Mouse (Mus musculus): ENCODE measurements at regions not wholly inside any gene's neighbourhood (a gene's known extent, or its start where the extent isn't known, plus 50 kb on each side); places are given as distances from the start of the nearest gene placed in this dataset.

DNA sequence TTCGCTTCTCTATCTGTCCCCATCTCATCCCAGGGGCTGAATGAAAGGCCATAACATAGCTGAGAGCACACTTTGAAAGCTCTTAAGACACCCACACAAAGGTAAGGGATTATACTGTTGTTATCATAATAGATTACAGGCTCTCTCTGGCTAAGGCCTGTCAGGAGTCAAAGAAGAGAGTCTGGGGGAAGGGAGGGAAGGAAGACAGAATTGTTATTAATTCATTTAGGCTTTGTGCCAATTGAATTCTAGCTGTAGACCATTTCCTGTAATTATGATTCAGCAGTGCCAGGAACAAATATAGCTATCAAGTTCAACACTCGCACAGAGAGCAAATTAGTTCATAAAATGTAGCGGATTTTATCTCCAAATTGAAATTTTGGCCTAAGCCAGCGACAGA lies 369.3 kb upstream of the Gm10306 start:
- DNase-seq (ENCODE audit: low spot score in 2 of 2) = no peak

DNA sequence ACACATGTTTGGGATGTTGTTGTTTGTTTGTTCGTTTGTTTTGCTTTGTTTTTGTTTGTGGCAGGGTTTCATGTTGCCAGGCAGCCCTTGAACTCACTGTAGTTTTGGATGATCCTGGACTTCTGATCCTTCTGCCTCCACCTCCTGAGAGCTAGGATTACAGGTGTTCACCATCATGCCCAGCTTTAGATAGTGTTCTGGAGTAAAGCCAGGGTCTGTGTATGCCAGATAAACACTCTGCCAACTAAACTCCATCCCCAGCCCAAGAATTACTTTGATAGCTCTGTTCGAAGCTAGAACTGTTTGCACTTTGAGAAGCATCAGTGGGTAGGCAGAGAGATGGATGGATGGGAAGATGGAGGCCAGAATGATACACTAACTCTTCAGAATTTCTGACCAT lies 368.0 kb upstream of the Gm10306 start:
- DNase-seq (ENCODE audit: low spot score in 2 of 2) = no peak

DNA sequence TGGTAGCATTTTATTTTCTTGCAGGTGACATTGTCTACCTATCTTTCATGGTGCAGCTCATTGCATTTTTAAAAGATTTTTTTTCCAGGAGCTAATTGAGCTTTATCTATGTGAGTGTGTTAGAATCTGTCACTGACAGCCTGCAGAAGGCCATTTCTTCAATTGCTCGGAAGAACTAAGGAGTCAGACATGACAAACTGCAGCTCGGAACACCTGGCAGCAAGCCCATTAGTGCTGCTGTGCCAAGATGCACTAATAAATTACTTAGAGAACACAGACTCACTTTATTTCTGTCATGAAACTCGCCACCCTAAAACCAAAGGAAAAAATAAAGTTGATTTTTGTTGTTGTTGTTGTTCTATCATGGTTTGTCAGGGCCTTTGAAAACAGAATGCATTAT lies 367.5 kb upstream of the Gm10306 start:
- DNase-seq (ENCODE audit: low spot score in 2 of 2) = peak; percentile 19 to 50

DNA sequence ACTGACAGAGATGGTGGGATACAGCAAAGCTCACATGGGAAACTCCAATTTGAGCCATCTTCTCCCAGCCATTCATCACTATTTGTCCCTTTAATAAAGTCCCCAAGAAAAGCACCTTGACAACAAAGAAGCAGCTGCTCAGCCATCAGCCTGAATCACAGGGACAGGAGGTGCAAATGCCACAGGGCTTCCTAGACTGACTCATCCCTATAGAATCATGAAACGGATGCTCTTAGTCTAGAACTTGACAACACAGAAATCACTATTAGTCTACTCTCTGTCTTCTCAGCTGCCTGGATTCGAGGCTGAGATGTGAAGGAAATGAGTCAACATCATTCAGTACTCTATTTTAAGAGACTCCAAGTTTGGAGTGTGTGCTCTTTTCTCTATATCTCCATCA lies 365.4 kb upstream of the Gm10306 start:
- no peak for DNase-seq (ENCODE audit: low spot score in 2 of 2)

DNA sequence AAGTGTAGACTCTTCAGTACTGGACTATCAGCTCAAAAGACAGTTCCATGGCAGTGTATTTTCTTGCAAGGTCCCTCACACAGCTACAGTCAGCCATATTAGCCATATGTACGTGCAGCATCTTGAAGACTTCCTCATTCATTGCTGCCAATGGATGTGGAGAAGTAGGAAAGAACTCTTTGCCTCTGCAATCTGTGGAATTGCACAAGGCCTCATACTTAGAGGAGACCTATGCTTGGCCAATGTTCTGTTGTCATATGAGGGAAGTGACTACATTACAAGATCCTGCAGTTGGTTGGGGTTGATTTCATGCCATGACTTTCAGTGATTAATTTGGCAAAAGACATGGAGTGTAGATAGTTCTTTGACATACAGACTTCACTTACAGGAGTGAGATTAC lies 340.1 kb upstream of the Gm10306 start:
- no peak for DNase-seq (ENCODE audit: low spot score in 2 of 2)

DNA sequence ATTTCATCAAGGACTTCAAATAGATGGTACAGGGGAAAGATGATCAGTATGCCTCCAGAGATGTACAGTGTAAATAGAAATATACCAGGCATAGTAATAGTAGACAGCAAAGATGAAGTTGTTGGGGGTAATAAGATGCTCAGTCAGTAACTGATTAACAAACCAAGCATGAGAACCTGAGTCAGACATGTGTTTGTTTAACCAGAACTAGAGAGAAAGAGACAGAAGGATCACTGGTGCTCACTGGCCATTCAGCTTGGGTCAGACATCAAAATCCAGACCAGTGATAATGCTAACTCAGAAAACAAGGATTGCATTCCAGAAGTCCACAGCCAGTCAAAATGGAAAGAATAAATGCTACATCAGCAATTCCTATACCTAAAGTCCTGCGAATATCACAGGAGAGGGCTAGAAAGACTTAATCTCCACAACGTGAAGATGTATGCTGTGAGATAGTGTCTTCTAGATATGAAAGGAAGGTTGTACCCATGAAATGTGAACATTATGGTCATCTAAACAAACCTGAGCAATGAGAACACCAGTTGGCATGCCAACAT lies 320.6 kb upstream of the Gm10306 start:
- DNase-seq (ENCODE audit: low spot score in 2 of 2) = no peak

DNA sequence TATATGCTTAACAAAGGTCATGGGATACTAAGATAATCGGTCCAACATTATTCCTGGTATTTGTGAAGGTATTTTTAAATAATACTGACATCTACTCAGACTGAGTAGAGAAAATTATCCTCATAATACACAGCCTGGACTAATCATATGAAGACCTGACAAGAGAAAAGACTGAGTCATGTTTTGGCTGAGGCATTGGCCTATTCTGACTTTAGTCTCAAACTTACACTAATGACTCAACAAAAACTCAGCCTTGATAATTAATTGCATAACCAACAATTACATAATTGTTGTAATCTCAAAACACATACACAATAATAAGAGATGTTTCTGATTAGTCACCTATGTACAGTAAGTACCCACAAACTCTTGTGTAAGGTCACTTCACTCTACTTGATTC lies 300.3 kb upstream of the Gm10306 start:
- DNase-seq (ENCODE audit: low spot score in 2 of 2) = no peak

DNA sequence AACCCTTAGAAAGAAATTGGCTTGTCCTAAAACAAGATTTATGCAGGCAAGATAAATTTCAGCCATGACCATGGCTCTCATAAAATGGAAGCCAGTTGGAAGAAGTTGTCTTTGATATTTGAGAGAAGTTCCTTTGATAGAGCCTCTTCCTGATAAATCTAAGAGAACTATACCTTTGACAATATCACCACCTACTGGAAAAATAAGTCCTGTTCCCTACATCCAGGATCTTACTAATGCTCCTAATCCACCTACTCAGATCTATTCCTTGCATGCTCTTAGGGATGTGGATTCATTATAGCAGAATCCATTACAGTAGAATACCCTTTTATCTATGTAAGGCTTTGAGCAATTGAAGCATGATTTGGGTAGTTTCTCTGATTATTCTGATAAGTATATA lies 295.2 kb upstream of the Gm10306 start:
- DNase-seq (ENCODE audit: low spot score in 2 of 2) = no peak

DNA sequence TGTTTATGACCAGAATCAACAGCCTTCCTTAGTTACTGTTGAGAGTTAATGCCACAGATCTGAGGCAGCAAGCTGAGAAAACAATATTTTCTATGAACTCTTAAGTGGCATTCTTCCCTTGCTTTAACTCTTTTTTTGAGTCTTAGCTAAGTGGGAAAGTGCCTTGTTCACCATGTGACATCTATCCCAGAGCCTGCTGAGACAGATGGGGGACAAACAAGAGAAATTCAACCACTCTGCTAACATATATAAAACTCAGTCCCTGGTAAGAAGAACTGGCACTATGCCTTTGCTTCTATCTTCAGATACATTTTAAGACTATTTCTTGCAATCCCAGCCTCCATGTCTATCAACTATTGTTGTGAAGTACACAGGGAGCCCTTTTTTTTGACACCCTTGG lies 274.6 kb upstream of the Gm10306 start:
- DNase-seq (ENCODE audit: low spot score in 2 of 2) = no peak

DNA sequence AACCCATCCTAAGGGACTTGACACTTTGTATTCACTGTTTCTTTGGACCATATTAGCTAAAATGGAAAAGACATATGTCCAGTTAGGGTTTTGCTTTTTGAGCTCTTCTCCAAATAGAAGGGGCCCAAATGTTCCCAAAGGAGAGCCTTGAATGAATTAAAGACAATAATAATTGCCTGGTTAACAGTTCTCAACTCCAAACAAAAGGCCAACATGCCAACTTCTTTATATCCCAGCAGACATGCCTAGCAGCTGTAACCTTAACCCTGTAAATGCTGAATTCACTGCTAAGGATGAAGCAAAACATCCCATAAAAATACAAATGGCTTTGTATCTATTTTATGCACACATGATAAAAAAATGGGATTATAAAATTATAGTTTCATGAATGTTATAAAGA lies 264.2 kb upstream of the Gm10306 start:
- DNase-seq (ENCODE audit: low spot score in 2 of 2) = no peak

DNA sequence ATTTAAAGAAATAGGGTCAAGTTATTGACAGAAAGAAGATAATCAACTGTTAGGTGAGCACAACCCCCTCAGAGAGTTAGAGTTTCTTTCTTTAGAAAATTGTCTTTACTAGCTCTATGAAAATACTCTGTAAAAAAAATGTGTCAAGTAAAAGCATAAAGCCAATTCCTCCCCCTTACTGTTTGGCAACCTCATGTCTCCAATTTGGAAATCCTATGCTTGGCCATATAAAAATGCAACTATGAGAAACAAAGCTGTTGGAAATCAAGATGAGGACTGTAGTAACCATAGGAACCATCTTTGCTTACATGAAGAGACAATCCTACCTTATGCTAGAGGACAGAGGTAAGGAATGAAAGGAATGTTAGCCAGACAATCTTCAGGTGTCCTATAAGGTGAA lies 239.0 kb upstream of the Gm10306 start:
- DNase-seq (ENCODE audit: low spot score in 2 of 2) = no peak

DNA sequence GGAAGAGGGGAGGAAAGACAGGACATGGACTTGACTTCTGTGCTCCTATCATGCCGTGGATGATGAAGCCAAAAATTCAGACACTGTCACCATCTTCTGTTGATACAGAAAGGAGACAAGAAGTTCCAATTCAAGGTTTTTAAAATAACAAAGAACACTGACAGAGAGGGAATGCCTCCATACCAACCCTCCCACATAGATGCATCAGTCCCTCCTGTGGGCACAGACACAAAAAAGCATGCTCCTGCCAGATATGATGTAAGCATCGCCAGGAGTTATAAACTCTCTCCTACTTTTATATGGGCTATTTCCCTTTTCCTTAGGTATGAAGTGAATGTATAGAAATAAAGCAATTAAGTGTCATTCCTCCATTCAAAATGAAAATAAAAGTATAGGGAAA lies 229.6 kb upstream of the Gm10306 start:
- DNase-seq (ENCODE audit: low spot score in 2 of 2) = no peak

DNA sequence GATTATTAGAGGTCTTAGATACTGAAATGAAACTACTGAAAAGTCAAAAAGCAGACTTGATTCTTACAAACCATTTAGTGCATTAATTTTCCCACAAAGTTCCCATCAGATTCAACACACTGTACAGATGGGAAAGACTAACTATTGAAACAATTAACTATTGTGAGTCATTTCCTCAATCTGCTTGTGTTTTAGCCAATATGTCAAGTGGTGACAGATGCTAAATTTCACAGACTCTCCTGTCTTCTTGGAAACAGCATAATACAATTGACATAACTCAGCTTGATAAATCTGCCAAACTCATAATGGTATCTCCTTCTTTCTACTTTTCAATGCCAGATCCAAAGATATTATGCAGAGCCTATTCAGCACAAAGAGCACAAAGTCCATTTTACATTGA lies 213.0 kb upstream of the Gm10306 start:
- no peak for DNase-seq (ENCODE audit: low spot score in 2 of 2)

DNA sequence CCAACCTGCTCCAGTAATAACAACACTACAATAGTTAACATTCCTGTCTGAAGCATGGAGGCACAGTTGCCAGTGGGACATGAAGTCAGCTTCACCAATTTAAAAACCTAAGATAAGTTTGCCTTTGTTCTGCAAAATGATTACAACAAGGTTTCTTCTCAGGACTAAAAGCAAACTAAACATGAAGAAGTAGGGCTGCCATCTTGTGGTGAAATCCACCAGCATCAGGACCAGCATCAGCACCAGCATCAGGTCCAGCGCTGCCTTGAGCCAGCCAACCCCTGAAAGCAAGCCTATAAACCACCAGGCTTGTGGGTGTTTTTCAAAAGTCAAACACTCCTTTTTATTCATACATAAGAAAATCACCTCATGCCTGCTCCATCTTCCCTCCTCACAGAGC lies 207.1 kb upstream of the Gm10306 start:
- no peak for DNase-seq (ENCODE audit: low spot score in 2 of 2)

DNA sequence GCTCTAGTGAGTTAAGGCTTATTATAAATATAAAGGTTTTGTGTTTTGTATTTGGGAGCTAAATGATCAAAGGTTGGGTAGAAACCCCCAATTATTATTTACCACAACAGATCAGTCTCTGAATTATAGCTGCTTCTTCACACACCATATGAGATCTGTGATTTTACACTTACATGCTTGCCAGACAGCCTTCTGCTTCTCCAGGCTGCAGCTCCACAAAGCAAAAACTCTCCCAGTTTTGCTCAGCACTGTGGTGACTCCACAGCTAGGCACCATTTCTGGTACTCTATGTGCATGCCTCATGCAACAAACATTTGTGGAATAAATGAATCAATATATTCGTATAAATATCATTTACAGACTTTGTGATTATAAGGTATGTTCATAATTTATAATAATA lies 199.4 kb upstream of the Gm10306 start:
- no peak for DNase-seq (ENCODE audit: low spot score in 2 of 2)

DNA sequence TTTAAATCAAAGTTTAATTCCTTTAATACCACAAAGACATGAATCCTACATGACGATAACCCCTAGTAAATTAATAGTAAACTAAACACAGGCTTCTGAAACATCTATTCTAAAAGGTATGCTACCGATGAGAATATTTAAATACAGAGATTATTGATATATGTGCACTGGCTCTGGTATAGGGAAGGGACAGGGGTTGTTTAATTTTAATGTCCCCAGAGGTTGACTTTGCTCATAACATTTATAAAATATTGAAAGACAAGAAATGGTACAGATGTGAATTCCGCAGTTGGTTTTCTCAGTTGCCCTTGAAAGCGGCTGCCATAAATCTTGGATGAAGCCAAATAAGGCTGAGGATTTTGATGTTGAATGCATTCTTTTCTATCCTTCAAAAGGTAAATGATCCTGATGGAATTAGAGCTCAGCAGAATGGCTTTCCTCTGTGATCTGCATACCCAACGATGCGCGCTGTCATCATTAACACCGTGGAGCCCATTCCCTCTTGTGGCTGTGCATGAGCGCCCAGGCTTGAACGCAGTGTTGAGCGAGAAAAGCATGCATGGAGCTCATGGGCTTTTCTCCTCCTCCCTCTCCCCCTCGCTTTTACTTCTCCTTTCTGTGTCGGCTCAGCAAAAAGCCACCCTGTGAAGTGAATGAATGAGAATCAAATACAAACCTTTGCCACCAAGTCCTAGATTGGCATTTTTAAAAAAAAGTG lies 195.4 kb upstream of the Gm10306 start:
- DNase-seq (ENCODE audit: low spot score in 2 of 2) = no peak

DNA sequence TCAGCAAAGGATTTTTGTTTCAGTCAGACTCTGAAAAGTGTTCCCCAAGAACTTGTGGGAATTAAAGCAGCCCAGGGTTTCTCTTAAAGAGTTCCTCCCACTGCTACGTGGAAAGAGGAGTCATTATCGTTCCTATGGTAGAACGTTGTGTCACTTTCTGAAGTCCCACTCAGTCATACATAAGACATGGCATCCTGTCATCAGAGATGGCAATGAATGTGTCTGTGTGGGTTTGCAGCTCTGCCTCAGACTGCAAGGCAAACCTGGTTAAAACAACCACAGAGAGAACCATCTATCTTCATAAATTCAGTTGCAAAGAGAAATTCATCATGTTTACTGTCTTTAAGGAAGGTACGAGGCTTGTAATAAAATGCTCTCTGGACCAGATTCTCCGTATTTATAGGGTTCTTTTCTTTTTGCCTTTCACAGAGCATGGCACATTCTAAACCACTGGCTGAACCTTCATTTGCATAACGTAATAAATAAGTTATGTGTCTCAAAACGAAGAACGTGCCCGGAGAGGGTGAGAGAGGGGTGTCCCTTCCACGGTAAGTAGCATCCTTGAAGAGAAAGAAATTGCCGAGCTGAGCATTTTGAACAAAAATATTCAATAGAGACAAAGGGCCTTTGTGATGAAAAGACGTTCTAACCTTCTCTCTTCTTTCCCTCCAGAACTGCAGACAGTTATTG lies 194.7 kb upstream of the Gm10306 start:
- DNase-seq (ENCODE audit: low spot score in 2 of 2) = no peak

DNA sequence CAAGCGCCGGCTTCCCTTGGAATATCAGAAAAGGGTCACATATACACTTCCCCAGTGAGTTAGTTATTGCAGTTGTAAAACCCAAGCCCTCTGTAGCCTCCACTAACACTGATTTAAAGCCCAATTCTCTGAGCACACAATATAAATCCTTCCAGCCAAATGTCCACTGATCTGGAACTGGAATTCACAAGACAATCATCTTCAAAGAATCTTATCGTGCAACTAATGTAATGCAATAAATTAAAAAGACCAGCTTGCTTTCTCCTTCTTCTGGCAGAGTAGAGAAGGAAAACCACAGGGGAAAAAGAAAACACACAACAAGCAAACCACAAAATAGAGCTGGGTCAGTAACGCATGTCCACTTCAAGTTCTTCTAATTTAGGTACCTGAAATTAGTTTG lies 191.0 kb upstream of the Gm10306 start:
- DNase-seq (ENCODE audit: low spot score in 2 of 2) = no peak

DNA sequence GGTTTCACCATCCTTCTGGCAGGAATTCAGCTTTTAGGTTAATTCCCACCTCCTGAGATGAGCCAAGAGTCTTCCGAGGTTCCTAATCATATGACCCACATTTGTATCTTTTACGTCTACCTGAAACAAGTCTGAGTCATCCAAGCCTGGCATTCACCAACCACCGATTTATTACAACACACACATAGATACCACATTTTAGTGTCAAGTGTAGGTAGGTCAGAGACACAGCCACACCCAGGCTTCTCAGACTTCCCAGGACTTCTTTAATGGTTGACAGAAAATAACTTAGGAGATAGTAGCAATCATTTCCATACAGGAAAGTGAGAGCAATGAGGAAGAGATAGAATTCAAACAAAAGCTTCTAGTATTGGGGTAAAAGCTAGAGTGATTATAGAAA lies 189.2 kb upstream of the Gm10306 start:
- DNase-seq (ENCODE audit: low spot score in 2 of 2) = no peak

DNA sequence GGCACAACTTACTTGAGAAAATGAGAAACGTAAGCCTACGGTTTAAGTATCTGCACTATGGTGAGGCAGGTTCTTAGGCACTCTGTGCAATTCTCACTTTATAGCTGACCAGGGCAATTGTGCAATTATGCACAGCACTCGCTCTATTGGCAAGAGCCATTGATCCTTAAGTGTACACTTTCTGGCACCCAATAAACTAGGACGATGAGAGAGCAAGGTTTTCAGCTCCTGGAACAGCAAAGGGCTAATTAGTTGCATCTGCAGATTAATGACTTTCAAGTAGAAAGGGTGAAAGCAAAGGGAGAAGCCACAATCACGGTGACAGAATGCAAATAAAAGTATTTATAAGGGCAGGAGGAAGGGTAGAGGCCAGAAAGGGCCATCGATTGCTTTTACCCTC lies 185.4 kb upstream of the Gm10306 start:
- DNase-seq (ENCODE audit: low spot score in 2 of 2) = no peak

DNA sequence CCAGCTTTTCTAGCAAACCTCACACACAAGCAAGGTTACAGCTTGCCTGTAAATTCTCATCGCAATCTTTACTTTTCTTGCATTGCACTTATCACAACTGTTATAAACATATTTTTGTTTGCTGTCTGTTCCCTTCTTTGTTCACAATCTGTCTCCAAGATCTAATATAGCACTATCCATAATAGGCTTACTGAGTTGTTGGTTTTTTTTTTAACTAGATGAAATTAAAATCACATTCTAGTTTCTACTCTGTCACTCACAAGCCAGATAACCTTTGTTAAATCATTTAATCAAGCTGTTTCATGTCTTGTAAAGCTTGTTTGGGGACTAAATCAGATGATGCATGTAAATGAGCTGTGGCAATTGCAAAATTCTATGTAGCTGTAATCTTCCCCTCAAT lies 180.1 kb upstream of the Gm10306 start:
- DNase-seq (ENCODE audit: low spot score in 2 of 2) = no peak

DNA sequence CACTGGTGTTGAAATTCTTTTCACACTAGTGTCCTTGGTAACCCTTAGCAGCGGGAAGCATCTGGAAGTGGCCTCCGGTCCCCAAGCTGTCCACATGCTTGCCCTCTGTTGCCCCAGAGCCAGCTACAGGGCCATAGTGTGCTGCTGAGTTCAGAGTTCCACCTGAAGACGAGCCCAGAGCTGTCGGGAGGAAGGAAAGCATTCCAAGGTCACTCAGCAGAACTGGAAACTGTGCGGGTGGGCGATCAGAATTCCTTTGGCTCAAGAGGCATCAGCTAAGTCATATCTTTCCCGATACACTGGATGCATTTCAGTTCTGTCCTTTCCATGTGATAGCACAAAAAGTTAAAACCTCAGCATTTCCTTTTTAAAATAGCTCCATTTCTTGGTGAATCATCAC lies 170.6 kb upstream of the Gm10306 start:
- DNase-seq (ENCODE audit: low spot score in 2 of 2) = no peak

DNA sequence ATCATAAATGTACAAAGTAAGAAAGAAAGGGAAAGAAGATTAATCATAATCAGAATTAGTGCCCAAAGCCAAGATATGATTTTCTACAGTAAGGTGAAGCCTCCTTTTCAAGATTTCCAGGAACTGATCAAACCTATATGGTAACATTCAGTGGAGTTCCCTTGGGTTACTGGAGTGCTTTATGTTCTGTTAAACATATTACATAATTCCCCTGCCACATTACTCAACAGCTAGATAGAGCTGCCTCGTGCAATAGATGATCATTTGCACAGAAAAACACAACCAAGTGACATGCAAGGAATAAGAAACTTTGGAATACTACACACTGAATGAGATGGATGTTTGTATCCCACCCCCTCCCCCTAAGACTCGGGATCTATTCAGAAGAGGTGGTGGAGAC lies 168.0 kb upstream of the Gm10306 start:
- DNase-seq (ENCODE audit: low spot score in 2 of 2) = no peak

All from gastrocnemius, postnatal 4 days (tissue).